Mouse (Mus musculus) liver, adult 2 months (tissue): ENCODE measurements around the gene Dennd4a. TPM values are rescaled to one million over a fixed set of nuclear protein-coding genes. Genes with fewer than 3 reads are reported as not detected.
A peak's percentile ranks its signal among the peaks of the same experiment; 100 is the strongest.

Experiments
- DNase-seq: peaks from one replicate; pipeline ENCODE4 v3.0.0-alpha.2; 2011; ENCODE audit warnings: low read depth, low spot score; ENCODE audit errors: extremely low read depth
- H3K27ac ChIP-seq: fragments of 200-500 bp; replicated peaks from 2 replicates; pipeline ENCODE4 v1.5.1; 2012; ENCODE audit warnings: low read depth, mild to moderate bottlenecking, control low read depth, inconsistent platforms, low read length; ENCODE audit not compliant: insufficient read depth
- H3K27me3 ChIP-seq: fragments of 200-500 bp; 2 replicates; pipeline ENCODE4 v1.6.1; 2012; ENCODE audit warnings: mild to moderate bottlenecking, moderate library complexity, low read length, inconsistent platforms; ENCODE audit not compliant: control insufficient read depth, insufficient read depth
- H3K36me3 ChIP-seq: fragments of 200-500 bp; 2 replicates; pipeline ENCODE4 v1.6.1; 2012; ENCODE audit warnings: low read length, inconsistent platforms; ENCODE audit not compliant: control insufficient read depth, insufficient read depth
- H3K4me1 ChIP-seq: fragments of 200-500 bp; 2 replicates; pipeline ENCODE4 v1.6.1; 2011; ENCODE audit warnings: low read length; ENCODE audit not compliant: control insufficient read depth, insufficient read depth
- H3K4me3 ChIP-seq: fragments of 200-500 bp; 2 replicates; pipeline ENCODE4 v1.5.1; 2011; ENCODE audit warnings: low read depth, mild to moderate bottlenecking, control low read depth, low read length, moderate library complexity; ENCODE audit not compliant: insufficient read depth
- H3K79me2 ChIP-seq: fragments of 200-500 bp; 2 replicates; pipeline ENCODE4 v1.6.1; 2012; ENCODE audit warnings: inconsistent platforms, mild to moderate bottlenecking, low read length, moderate library complexity; ENCODE audit not compliant: control insufficient read depth, insufficient read depth
- H3K9ac ChIP-seq: fragments of 200-500 bp; 2 replicates; pipeline ENCODE4 v1.6.1; 2012; ENCODE audit warnings: low read depth, mild to moderate bottlenecking, control low read depth, inconsistent platforms, low read length
- CTCF ChIP-seq: fragments of 200-500 bp; IDR thresholded peaks from 2 replicates; pipeline ENCODE4 v1.5.1; 2011; ENCODE audit warnings: low read depth, low read length, control low read depth
- POLR2A ChIP-seq: fragments of 200-500 bp; IDR thresholded peaks from 2 replicates; pipeline ENCODE4 v1.6.1; 2011; ENCODE audit warnings: low read length, control low read depth; ENCODE audit not compliant: insufficient read depth; ENCODE audit errors: extremely low read depth
- WGBS: fragments of 180-500 bp; shearing (Covaris S2); methylation state at CpG from one replicate; pipeline ENCODE4 v1.1.7; 2018; 5-methylcytosine and 5-hydroxymethylcytosine counted together
- polyA plus RNA-seq: library from polyadenylated mRNA; depleted of rRNA; stranded (reverse); fragments of >200 nt; gene quantifications from 2 replicates; pipeline ENCODE4 v1.2.3, GENCODE M21; 2012
- total RNA-seq: library from RNA; depleted of rRNA; stranded (reverse); fragments of >200 nt; gene quantifications from 2 replicates; pipeline ENCODE4 v1.2.3, GENCODE M21; 2014

Dennd4a gene
- total and polyA plus RNA-seq, 2 experiments: 8.0 to 17.1 TPM

DNA sequence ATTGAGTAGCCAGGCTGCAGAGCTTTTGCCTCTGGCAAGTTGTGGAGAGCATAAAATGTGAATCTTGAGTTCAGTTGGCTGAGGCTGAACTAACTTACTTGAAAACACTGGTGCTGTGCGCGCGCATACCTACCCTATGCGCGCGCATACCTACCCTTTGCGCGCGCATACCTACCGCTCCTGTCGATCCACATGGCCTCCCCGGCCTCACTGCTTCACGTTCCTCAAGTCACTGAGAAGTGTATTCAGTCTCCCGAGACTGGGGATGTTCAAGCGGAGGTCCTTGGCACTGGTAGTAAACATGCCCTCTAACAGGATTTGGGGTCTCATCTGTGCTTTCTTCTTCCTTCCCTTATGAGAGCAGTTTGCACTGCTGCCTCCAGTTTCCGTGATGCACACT, 107.4 kb downstream of the Dennd4a start:
- 77% methylated on average over 16 of the region's 16 CpGs for WGBS
- Histone ChIP-seq H3K4me3 (no peak overlapping the region), H3K4me1 (peaks cover 5% of the 10 kb centered on the region), H3K79me2 (no peaks in the 10 kb centered on the region), H3K36me3 (peaks cover 30% of the 10 kb centered on the region), H3K27ac (no peak overlapping the region), H3K9ac (no peak overlapping the region), H3K27me3 (no peaks in the 10 kb centered on the region)
- no peak for TF ChIP-seq CTCF
- TF ChIP-seq POLR2A: no peak
- DNase-seq: no peak

DNA sequence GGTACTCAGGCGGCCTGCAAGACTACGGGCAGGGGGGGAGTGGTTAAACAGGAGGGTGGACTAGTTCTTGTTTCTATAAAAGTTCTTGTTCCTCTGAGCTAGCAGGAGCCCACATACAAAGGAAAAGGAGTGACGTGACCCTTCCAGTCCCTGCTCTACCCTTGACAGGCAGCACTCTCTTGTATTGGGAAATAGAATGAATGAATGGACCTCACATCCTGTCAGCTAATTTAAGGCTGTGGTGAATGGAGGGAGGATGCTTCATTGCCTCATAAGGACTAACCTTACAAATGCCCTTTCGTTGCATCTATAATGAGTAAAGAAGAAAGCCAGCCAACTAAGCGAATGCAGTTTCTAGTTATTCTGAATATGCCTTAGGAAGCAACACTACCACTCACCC, 114.6 kb downstream of the Dennd4a start:
- Histone ChIP-seq H3K27ac (no peak overlapping the region), H3K79me2 (no peaks in the 10 kb centered on the region), H3K4me3 (no peak overlapping the region), H3K27me3 (no peaks in the 10 kb centered on the region), H3K9ac (no peak overlapping the region), H3K4me1 (no peaks in the 10 kb centered on the region), H3K36me3 (peaks cover 4% of the 10 kb centered on the region; the same call in 1 of the 2 replicates)
- TF ChIP-seq POLR2A: no peak
- no peak for TF ChIP-seq CTCF
- no peak for DNase-seq
- 82% methylated on average over 5 of the region's 5 CpGs for WGBS

DNA sequence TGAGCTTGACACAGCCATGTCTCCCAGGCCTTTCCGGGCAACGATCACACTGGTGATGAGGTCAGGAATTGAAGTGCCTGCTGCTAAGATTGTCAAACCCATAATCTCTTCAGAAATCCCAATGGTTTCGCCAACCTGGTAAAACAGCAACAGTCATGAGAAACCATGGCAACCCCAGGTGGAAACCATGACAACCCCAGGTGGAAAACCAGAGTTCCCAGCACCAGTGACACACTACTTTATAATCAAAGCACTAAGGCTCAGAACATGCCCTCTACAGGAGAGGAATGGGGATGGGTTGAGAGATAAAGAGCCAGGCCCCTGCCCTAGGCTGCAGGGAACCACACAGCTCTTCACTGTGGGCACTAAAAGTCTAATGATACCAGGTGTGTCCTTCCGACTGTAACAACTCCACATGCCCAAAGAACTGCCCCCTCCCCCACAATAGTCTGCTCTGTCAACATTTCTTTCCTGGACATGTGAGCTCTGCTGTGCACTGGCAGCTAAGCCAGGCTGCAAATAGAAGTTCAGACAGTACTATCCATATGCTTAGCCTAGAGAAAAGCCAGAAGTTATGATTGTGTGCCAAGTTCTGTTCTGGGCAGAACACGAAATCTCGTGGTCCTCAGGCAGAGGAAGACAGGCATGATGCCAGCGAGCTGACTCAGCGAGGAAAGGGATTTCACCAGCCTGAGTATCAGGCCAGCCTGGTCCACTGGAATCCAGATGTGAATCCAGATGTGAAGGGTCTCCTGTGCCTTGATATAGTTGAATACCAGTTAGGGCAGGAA, 115.3 kb downstream of the Dennd4a start:
- Histone ChIP-seq H3K9ac (no peak overlapping the region), H3K36me3 (peaks cover under 1% of the 10 kb centered on the region; the same call in 1 of the 2 replicates), H3K4me3 (no peak overlapping the region), H3K27me3 (no peaks in the 10 kb centered on the region), H3K4me1 (no peaks in the 10 kb centered on the region), H3K79me2 (no peaks in the 10 kb centered on the region), H3K27ac (no peak overlapping the region)
- no peak for TF ChIP-seq CTCF
- peak; percentile 20 for DNase-seq
- WGBS: 48% methylated on average over 8 of the region's 8 CpGs

- Histone ChIP-seq H3K4me3 (no peak overlapping the region), H3K4me1 (peaks cover 4% of the 10 kb centered on the region), H3K9ac (no peak overlapping the region), H3K36me3 (no peaks in the 10 kb centered on the region), H3K79me2 (no peaks in the 10 kb centered on the region), H3K27me3 (no peaks in the 10 kb centered on the region), H3K27ac (no peak overlapping the region)
- TF ChIP-seq CTCF (no peak), POLR2A (no peak)
- 83% methylated on average over 4 of the region's 4 CpGs for WGBS
- no peak for DNase-seq
Observed at GRCm38 (mm10) chr9:64930256-64930655, 119.1 kb downstream of the Dennd4a start.

- 67% methylated on average over 7 of the region's 7 CpGs for WGBS
- no peak overlapping the region for H3K9ac ChIP-seq
- H3K36me3 ChIP-seq: no peaks in the 10 kb centered on the region
- no peak overlapping the region for H3K27ac ChIP-seq
- no peak overlapping the region for H3K4me3 ChIP-seq
- no peak for DNase-seq
- H3K79me2 ChIP-seq: no peaks in the 10 kb centered on the region
- TF ChIP-seq CTCF (no peak), POLR2A (no peak)
- peaks cover 4% of the 10 kb centered on the region for H3K4me1 ChIP-seq
- no peaks in the 10 kb centered on the region for H3K27me3 ChIP-seq
Observed at GRCm38 (mm10) chr9:64931751-64932610, 120.8 kb downstream of the Dennd4a start.
